Mouse (Mus musculus): ENCODE measurements around the gene Opcml. TPM values are rescaled to one million over a fixed set of nuclear protein-coding genes. Genes with fewer than 3 reads are reported as not detected.

Opcml gene
- total RNA-seq, 2 experiments from 2014 or later: 227 to 234 TPM

DNA sequence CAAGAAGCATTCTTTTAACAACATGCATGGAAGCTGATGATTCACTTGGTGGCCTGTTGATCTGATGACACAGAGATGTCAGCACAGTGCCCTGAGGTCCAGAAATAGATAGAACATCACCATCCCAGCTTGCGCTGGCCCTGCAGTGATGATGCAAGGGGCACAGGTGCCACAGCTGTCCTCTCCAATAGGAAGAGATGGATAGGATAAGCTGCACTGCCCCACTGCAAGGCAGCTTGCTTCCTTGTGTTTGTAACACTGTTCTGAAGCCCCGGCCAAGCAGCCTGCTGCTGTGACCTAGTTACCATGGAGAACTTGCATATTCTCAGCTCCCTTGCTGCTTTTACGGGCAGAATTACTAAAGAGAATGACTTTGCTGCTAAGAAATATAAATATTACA, 1076.7 kb downstream of the Opcml start:
- peak; percentile 22 to 38 for DNase-seq (ENCODE audit: low spot score in 2 of 2)

DNA sequence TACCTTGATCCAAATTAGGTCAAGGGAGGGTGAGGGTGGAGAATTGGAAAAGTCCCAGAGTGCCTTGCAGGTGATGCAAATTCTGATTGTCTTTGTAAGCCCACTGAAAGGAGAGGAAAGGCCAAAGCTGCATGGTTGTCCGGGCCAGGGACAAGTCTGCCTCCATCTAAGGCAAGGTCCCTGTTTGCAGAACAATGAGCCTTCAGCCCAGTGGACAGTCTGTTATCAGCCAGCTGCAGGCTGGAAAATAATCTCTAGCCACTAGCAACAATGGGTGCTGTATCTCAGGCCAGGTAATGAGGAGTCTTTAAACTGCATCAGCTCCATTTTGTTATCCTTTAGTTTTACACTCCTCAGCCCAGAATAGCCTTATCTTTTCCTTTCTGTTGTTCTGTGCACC, 1079.9 kb downstream of the Opcml start:
- DNase-seq (ENCODE audit: low spot score in 2 of 2): no peak

DNA sequence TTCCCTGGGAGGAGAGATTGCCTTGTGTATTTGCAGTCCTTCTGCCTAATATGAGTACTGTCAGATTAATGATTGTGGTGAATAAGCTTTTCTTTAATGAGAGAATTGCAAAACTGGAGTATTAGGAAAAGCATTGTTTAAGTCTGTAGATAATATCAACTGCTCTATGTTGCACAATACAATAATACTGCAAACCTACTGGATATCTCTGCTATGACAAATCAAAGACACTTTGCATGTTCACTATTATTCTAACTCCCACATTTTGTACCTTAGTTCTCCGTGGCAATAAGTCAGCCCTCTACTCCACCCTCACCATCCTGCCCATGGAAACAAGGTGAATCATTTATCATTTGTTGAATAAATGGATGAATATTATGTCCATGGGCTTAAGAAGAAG, 1092.0 kb downstream of the Opcml start:
- DNase-seq (ENCODE audit: low spot score in 2 of 2): no peak

DNA sequence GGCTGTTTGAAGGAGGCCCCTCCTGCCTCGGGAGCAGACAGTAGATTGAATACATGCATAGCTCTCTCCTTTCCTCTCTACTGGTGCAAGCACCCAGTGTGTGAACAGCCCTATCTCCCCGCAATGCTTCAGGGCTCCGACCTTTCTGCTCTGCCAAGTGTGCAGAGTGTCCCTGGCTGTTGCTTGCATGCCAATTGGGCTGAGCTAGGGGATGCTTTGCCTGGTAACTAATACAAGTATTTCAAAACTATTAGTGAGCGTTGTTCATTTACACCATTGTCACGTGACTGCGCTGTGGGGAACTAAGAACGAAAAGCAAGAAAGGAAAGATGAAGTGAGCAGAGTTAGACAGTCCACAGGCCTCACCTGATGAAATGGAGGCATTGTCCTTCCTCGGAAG, 1101.0 kb downstream of the Opcml start:
- no peak for DNase-seq (ENCODE audit: low spot score in 2 of 2)

DNA sequence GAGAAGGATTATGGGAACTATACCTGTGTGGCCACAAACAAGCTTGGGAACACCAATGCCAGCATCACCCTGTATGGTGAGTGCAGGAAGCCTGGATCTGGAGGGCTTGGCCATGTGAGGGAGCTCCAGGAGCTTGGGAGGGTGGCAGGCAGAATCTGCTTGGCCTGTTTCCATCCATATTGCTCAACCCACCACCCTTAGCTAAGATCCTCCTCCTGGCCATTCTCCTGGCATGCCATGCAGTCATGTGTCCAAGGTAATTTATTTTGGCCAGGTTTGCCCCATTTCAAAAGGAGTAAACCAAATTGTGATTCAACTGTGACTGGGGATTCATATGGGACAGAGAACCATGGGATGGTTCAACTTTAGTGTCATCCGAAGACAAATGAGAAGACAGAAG, 1112.7 kb downstream of the Opcml start:
- no peak for DNase-seq (ENCODE audit: low spot score in 2 of 2)

DNA sequence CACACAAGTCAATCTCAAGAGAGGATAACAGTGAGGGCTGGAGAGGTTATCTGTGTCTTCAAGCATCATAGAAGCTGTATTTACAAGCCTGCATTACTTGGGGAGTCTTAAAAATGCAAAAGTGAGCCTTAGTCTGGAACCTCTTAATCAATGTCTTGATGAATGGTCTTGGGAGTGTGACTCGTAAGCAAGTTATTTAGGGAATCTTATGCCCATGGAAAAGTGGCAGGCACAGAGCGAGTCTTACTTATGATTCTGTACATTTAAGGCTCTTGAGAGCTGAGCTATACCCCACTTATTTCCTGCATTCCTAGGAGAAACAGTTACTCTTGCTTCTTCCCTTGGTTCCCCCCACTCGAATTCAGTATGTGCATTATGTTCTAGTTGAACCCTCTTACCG, 1119.2 kb downstream of the Opcml start:
- DNase-seq (ENCODE audit: low spot score in 2 of 2): no peak

DNA sequence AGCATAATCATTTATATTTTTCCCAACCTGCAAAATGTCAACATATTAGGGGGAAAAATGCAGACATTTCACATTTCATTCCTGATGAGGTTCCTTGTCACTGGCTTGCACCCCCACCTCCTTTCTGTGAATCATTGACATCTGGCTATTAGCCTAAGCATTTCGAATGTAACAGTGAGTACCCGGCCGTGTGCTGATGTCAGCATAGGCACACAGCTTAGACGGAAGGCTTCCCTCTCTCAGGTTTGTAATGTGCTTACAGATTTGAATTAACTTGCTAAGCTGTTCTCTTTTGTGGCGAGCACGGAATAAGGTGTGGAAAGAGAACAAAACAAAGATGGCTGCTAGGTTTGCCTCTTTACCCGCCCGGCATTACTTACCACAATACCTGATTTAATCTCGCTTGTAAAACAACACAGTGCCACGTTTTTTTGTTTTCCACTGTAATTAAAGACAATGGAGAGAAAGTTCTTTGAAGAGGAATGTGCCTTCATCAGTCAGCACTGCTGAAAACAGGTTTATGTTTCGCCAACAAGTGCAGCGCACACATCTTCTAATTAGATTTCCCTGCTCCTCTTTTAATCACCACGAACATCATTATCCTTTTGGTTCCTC, 1121.1 kb downstream of the Opcml start:
- peak in 1 of 2 experiments; percentile 29 for DNase-seq (ENCODE audit: low spot score in 2 of 2)

DNA sequence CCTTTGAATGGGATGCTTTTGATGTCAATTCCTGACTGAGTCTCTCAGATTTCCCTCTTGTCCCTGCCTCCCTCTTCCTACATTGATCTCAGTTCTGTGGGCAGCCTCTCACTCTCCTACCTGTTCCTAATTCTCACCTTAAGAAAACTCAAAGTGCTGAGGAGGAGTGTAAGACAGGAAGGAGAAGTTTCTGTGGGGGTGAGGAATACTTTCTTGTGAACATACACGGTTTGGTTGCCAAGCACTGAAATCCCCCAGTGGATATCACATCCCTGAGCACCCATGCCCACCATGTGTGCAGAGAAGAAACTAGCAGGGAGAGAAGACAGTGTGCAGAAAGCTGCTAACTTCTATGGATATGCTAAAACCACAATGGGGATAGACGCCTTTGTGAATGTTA, 1141.5 kb downstream of the Opcml start:
- DNase-seq (ENCODE audit: low spot score in 2 of 2): no peak

DNA sequence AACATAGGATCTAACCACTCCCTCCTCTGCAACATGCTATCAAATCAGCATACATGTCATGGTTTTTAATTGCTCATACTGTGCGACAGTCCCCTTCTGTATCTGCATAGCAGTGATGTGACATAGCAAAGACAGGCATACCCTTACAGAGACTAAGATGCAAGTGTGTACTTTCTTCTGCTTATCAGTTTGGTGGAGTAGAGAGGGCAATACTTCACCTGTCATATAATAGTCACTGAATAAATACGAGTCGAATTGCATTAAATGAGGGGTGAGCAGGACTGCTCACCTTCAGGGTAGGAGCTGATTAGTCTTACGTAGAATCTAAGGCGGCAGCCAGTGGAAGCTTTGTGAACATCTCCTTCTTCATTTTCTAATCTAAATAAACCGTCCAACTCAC, 1146.6 kb downstream of the Opcml start:
- no peak for DNase-seq (ENCODE audit: low spot score in 2 of 2)

DNA sequence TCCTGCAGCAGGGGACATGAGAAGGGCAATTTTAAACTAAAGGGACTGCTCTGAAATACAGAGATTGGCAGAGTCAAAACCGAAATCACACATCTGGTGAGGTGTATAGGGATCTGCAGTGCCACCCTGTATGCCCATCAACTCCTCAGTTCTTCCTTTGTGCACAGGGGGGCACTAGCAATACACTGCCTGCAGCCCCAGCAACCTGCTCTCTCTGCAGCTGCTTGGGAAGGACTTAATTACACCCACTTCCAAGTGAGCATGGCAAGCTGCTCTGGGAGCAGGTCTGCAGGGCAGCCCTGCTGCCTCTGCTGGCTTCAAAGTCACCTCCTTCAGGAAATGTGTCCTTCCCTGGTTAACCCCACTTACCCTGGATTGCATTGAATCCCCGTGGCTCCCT, 1147.4 kb downstream of the Opcml start:
- DNase-seq (ENCODE audit: low spot score in 2 of 2): peak in 1 of 2 experiments; percentile 26

DNA sequence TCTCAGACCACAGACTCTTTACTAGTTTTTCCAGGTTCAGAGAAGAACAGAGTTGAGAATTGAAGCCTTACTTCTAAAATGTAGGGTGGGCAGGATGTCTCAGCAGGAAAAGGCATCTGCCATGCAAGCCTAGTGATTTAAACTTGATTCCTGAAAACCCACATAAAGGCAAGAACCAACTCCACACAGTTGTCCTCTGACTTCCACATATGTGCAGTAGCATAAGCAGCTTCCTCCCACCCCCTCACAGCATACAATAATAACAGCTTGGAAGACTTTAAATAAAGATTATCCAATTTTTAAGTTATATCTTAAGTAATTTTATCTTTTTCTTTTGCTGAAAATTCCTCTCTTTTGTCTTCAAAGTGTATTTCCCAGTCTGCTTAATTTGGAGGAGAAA, 1150.3 kb downstream of the Opcml start:
- DNase-seq (ENCODE audit: low spot score in 2 of 2): peak in 1 of 2 experiments; percentile 47

DNA sequence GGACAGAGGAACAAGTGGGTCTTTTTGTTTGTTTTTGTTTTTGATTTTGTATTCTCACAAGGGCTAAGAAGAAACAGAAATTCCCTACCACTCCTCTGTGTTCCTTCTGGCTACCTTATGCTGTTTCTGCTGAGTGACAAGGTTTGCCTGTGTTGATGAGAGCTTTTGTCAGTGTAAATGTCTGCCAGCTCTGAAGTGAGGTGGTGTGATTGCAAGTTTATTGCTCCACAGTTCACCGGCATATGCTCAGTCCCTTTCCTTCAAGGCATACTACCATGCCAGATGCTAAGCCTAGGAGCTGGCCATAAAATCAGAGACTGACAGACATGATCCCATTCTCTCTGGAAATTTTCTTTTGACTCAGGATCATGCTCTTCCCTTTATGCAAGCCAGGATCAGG, 1178.9 kb downstream of the Opcml start:
- DNase-seq (ENCODE audit: low spot score in 2 of 2): no peak

Small RNA genes within 50 kb of the gene (microRNA-seq; reads per million reads assigned to microRNA genes)
- 0 reads per million in 2 experiments for gene Gm44316
